Mouse (Mus musculus) stomach, embryonic 16.5 days (tissue): ENCODE measurements at regions not wholly inside any gene's neighbourhood (a gene's known extent, or its start where the extent isn't known, plus 50 kb on each side); places are given as distances from the start of the nearest gene placed in this dataset.

Experiments
- ATAC-seq: fragments of 200-750 bp; cut with Nextera tagmentation; 2 replicates; pipeline ENCODE4 v1.8.0; 2017; ENCODE audit warnings: moderate number of reproducible peaks, moderate TSS enrichment; ENCODE audit not compliant: insufficient read depth, low FRiP score
- H3K27ac ChIP-seq: fragments of 300-500 bp; sonication (generic); 2 replicates; pipeline ENCODE4 v1.5.1; 2014; ENCODE audit warnings: low read length
- H3K27me3 ChIP-seq: fragments of 300-500 bp; sonication (generic); 2 replicates; pipeline ENCODE4 v1.6.1; 2014; ENCODE audit warnings: low read length, control low read depth, mixed read lengths; ENCODE audit not compliant: control insufficient read depth, insufficient read depth
- H3K36me3 ChIP-seq: fragments of 300-500 bp; sonication (generic); 2 replicates; pipeline ENCODE4 v1.6.1; 2014; ENCODE audit warnings: low read length; ENCODE audit not compliant: control insufficient read depth, insufficient read depth
- H3K4me1 ChIP-seq: fragments of 300-500 bp; sonication (generic); 2 replicates; pipeline ENCODE4 v1.6.1; 2014; ENCODE audit warnings: low read length, control low read depth, mixed read lengths; ENCODE audit not compliant: control insufficient read depth, insufficient read depth
- H3K4me2 ChIP-seq: fragments of 300-500 bp; sonication (generic); 2 replicates; pipeline ENCODE4 v1.6.1; 2014; ENCODE audit warnings: low read depth, low read length, mixed read lengths
- H3K4me3 ChIP-seq: fragments of 300-500 bp; sonication (generic); replicated peaks from 2 replicates; pipeline ENCODE4 v1.5.1; 2014; ENCODE audit warnings: mild to moderate bottlenecking, low read length
- H3K9ac ChIP-seq: fragments of 300-500 bp; sonication (generic); 2 replicates; pipeline ENCODE4 v1.6.1; 2014; ENCODE audit warnings: low read length
- H3K9me3 ChIP-seq: fragments of 300-500 bp; sonication (generic); replicated peaks from 2 replicates; pipeline ENCODE4 v1.6.1; 2016; ENCODE audit warnings: low read length, control low read depth; ENCODE audit not compliant: control insufficient read depth
- WGBS: fragments of 180-500 bp; shearing (Covaris S2); extraction: QIAGEN DNeasy Blood & Tissue Kit; methylation state at CpG from one replicate; pipeline ENCODE4 v1.1.7; 2014; 5-methylcytosine and 5-hydroxymethylcytosine counted together

DNA sequence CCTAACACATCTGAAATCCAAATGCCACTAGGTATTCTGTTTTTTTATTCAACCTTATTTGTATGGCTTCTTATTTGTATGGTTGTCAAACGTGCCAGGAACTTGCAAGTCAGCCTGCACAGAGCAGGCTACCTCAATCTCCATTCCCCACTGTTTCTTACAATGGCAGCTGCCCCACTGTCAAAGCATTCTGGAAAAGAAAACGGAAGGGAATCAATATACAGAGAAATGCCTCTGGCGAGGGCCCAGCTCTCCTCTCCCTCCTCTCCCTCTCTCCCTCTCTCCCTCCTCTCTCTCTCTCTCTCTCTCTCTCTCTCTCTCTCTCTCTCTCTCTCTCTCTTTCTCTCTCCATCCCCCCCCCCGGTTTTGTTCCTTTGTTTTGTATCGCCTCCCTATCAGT lies 191.0 kb downstream of the Zfp36l1 start:
- Histone ChIP-seq H3K4me2 (no peak overlapping the region), H3K27ac (peak overlapping the region; percentile 47), H3K4me3 (no peak overlapping the region), H3K27me3 (no peaks in the 10 kb centered on the region), H3K9me3 (0 out of 2 replicates have a peak, but pooled peaks cover 6% of the 10 kb centered on the region), H3K4me1 (peaks cover 50% of the 10 kb centered on the region), H3K9ac (no peak overlapping the region), H3K36me3 (no peaks in the 10 kb centered on the region)
- ATAC-seq: no peak
- WGBS: 31% methylated on average over 5 of the region's 5 CpGs

DNA sequence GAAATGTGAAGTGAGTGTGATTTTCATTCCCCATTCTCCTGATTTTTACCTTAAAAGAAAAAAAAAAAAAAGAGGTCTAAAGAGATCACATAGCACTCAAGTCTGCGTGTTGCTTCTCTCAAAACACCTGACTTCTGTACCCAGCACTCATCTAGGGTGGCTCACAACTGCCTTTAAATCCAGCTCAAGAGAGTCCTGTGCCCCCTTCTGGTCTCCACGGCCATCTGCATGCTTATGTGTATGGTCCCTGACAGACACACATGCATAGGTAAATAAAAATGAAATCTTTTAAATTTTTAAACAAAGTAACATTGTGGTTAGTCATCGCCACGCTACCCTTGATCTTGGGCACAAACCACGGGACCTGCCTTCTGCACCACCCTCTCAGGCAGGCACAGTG lies 193.8 kb downstream of the Zfp36l1 start:
- Histone ChIP-seq H3K4me2 (no peak overlapping the region), H3K4me1 (peaks cover 32% of the 10 kb centered on the region), H3K27ac (0 out of 2 replicates have a peak overlapping the region, but pooled peaks have one; percentile 10), H3K9ac (no peak overlapping the region), H3K27me3 (no peaks in the 10 kb centered on the region), H3K9me3 (0 out of 2 replicates have a peak, but pooled peaks cover 6% of the 10 kb centered on the region), H3K36me3 (no peaks in the 10 kb centered on the region), H3K4me3 (no peak overlapping the region)
- no peak for ATAC-seq
- 87% methylated on average over 5 of the region's 5 CpGs for WGBS

DNA sequence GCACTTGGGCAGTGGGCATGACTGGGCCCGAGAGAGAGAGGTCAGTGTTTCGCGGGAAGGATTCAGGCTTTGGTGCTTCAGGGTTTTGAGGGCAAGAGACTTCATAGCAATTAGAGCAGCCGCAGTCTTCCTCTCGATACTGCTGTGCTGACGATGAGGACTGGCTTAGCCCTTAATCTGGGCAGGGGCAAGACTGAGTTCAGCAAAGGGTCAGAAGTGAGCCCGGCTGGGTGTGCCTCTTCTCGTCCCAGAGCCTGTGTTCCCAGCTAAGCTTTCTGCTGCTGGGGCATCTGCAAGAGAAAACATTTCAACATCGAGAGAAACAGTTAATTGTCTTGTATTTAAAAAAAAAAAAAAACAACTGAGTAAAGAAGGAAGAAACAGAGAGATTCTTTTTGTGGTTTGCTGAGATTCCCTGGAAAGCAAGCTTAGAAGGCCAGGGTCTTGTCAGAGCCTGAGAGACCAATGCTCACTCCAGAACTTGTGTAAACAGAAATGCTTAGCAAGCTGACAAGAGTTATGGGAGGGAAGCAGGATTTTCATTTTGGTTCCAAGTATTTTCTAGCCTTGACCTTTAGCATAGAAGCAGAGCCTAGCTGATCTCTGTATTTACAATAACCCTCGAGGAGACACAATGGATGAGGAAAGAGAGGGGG lies 195.1 kb downstream of the Zfp36l1 start:
- Histone ChIP-seq H3K27me3 (no peaks in the 10 kb centered on the region), H3K36me3 (no peaks in the 10 kb centered on the region), H3K9me3 (0 out of 2 replicates have a peak, but pooled peaks cover 6% of the 10 kb centered on the region), H3K27ac (peak overlapping the region; percentile 92), H3K4me3 (no peak overlapping the region), H3K9ac (peak overlapping the region; percentile 19; the same call in 1 of the 2 replicates), H3K4me2 (0 out of 2 replicates have a peak overlapping the region, but pooled peaks have one; percentile 4), H3K4me1 (peaks cover 32% of the 10 kb centered on the region)
- WGBS: 24% methylated on average over 10 of the region's 10 CpGs
- peak; percentile 14; the same call in 1 of the 2 replicates for ATAC-seq

DNA sequence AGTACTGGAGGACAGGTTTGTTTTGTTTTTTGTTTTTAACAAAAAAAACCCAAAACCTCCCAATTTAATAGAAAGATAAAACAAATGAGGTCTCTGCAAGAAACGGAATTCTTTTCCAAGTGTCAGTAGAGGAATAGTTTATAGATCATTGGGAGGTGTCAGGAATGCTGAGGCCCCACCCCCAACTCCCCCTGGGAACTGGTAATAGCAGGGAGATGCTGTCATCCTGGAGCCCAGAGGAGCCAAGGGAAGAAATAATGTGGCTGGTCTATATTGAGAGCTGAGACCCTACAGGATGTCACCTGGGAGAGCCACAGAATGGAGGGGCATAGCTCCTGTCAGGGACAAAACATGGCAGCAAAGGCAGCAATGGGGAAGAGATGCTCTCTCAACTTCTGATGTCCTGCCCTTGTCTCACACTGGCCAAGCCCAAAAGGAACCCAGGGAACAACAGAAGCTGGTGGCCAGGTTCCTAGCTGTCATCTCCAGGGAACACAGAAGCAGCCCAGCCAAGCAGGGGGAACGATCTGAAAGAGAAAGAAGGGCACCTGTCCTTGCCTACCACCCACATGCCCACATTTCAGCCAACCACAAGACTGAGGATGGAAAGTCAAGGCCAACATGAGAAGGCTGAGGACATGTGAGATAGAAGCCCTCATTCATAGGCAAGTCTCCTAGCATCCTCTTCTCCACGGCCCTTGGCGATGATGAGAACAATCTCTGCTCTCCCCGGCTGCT lies 195.7 kb downstream of the Zfp36l1 start:
- Histone ChIP-seq H3K36me3 (no peaks in the 10 kb centered on the region), H3K4me3 (no peak overlapping the region), H3K4me1 (peaks cover 30% of the 10 kb centered on the region), H3K9ac (peak overlapping the region; percentile 19; the same call in 1 of the 2 replicates), H3K9me3 (0 out of 2 replicates have a peak, but pooled peaks cover 6% of the 10 kb centered on the region), H3K4me2 (0 out of 2 replicates have a peak overlapping the region, but pooled peaks have one; percentile 4), H3K27me3 (no peaks in the 10 kb centered on the region), H3K27ac (peak overlapping the region; percentile 92)
- 61% methylated on average over 5 of the region's 5 CpGs for WGBS
- ATAC-seq: no peak

DNA sequence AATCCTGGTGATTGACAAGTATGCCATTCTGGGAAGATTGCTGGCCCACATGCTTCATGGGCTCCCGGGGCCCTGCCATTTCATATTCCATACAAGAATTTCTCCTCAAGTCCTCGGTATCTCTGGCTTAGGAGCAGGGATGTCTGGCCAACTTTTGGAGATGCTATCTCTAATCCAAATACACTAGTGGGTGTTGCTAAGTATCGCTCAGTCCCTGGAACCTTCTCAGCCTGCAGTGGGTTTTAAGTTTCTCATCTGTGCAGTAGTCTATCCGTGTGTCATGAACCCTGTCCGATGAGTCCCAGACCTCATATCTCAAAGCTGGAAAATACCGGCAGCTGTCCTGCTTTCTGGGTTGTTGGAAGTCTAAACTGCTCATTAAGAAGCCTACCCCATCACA lies 198.9 kb downstream of the Zfp36l1 start:
- Histone ChIP-seq H3K27ac (no peak overlapping the region), H3K36me3 (no peaks in the 10 kb centered on the region), H3K4me3 (no peak overlapping the region), H3K27me3 (no peaks in the 10 kb centered on the region), H3K9me3 (no peaks in the 10 kb centered on the region), H3K9ac (no peak overlapping the region), H3K4me2 (no peak overlapping the region), H3K4me1 (peaks cover 29% of the 10 kb centered on the region)
- peak; percentile 50; the same call in 1 of the 2 replicates for ATAC-seq
- WGBS: 66% methylated on average over 6 of the region's 6 CpGs

DNA sequence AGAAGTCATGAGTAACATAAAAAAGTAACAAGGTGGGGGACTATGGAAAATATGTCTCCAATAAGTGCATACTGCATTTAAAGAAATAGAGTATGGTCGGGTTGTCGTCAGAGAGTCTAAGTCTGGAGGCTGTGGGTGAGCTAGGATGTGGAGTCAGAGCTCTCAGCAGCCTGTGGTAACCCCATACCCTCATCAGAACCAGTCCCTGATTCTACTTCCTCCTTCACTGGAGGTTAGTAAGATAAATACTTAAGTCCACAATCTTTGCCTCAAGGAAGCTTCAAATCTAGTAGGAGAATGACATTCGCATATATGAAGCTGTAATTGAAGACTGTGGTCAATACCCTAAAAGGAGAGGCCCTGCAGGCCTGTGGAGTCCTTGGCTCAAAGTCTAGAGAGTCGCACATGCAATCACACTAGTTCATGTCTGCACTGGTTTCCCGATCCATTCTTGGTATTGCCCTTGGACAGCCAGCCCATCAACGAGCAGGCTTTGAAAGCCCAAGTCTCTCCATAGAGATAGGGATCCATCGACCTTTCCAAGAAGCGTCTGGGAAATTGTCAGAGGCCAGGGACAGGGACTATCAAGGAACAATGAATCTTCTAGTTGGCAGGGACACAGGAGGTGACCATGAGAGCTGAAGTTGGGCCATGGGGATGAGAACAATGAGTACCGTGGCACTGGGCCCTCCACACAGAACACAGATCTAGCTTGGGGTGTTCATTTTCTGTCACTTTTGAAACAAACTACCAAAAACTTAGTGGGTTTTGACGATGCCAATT lies 200.3 kb downstream of the Zfp36l1 start:
- no peak for ATAC-seq
- H3K4me2 ChIP-seq: no peak overlapping the region
- no peaks in the 10 kb centered on the region for H3K9me3 ChIP-seq
- 89% methylated on average over 10 of the region's 10 CpGs for WGBS
- no peak overlapping the region for H3K9ac ChIP-seq
- no peak overlapping the region for H3K27ac ChIP-seq
- H3K4me1 ChIP-seq: peaks cover 24% of the 10 kb centered on the region
- no peaks in the 10 kb centered on the region for H3K27me3 ChIP-seq
- H3K36me3 ChIP-seq: no peaks in the 10 kb centered on the region
- no peak overlapping the region for H3K4me3 ChIP-seq

DNA sequence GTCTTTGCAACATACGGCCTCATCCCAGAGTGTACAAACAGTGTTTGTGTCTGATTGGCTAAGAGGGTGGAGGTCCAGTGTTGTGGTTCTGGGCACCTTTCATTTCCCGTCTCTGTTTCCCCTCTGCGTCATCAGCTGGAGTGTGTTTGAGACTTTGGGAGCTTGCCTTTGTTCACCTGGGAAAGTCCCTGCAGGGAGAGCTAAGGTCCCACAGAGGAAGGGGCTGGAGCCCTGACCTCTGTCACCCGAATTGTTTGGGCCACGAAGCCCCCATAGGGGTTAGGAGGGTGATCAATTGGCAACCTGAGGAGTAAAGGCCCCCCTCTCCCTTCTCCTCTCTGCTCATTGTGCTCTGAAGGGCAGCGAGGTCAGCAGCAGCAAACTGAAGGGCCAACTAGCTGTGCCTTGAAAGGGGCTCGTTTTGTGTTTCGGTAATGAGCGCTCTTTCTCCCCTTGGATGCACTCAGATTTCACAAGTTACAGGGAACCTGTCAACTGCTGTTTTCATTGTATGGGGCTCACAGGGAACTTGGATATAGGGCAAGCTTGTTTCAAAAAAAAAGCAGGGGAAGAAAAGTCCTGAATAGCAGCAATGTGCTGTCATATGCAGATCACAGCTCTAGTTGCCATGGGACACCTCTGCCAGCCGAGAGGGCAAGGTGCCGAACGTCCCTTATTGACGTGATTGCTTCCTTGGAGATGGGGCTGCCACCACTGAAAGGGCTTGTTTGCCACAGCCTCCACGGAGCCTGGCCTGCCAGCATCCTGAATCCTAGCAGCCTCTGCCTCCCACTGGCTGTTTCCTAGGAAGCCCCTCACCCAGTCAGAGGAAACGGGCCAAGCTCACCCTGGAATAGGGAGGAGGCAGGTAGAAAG lies 201.7 kb downstream of the Zfp36l1 start:
- ATAC-seq: no peak
- no peak overlapping the region for H3K27ac ChIP-seq
- WGBS: 53% methylated on average over 15 of the region's 15 CpGs
- H3K9ac ChIP-seq: 0 out of 2 replicates have a peak overlapping the region, but pooled peaks have one; percentile 44
- no peaks in the 10 kb centered on the region for H3K27me3 ChIP-seq
- no peaks in the 10 kb centered on the region for H3K36me3 ChIP-seq
- peaks cover 26% of the 10 kb centered on the region for H3K4me1 ChIP-seq
- no peak overlapping the region for H3K4me2 ChIP-seq
- H3K4me3 ChIP-seq: no peak overlapping the region
- no peaks in the 10 kb centered on the region for H3K9me3 ChIP-seq

DNA sequence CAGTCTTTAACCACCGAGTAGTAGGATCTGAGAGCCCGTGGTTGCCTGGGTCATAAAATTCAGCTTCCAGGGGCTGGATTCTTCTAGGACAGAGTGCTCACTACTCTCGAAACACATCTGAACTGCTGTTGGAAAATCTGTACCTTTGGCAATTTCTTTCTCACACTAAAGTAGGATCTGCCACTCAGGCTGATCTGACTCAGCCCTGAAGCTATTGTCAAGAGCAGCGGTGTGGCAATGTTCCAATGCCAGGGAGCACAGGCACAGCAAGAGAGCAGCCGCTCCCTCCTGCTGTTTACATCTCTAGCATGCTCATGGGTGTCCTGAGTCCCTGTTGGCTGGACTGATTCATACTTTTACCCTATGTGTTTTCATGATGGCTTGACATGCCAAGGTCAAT lies 205.2 kb downstream of the Zfp36l1 start:
- Histone ChIP-seq H3K9ac (no peak overlapping the region), H3K4me3 (no peak overlapping the region), H3K27me3 (no peaks in the 10 kb centered on the region), H3K9me3 (no peaks in the 10 kb centered on the region), H3K4me1 (peaks cover 47% of the 10 kb centered on the region), H3K27ac (peak overlapping the region; percentile 72), H3K4me2 (no peak overlapping the region), H3K36me3 (no peaks in the 10 kb centered on the region)
- WGBS: 51% methylated on average over 5 of the region's 5 CpGs
- ATAC-seq: no peak
